ENCODE assay signal across 24 mouse cellular contexts in the genomic region with DNA sequence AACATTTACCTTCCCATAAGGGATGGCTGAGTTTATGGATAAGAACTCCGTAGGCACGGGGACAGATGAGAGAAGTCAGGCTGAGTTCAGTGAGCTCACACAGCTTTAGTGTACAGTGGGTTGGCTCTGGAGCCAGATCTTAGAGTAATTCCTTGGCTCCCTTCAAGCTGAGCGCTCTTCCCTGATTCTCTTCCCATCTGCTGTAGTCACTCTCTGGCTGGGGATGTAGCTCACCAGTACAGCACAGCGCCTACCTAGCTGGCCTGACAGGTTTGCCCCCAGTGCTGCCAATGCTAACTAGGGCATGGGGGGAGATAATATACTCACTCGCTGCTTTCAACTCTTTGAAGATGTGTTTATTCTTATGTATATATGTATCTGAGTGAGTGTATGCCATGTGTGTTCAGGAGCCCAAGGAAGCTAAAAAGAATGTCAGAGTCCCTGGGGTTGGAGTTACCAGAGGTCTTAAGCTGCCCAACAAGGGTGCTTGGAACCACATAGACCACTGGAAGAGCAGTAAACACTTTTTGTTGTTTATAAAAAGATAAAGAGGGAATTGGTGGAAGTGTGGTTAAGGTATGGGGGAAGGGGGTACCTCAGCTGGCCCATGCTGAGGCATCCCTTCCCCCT. TPM values are rescaled to one million over a fixed set of nuclear protein-coding genes. Genes with fewer than 3 reads are reported as not detected.
DNase-seq lines count a peak whose midpoint lies in the region; ATAC-seq and TF ChIP-seq lines count a peak whose summit lies in the region.
"Had no signal": no experiment of that assay in that cellular context is flagged by ENCODE, and none has a peak within 500 bp of the region (broad histone marks: within the 10 kb centered on the region; RNA-seq: fewer than 3 reads in every experiment).

No protein-coding gene starts in this region.

- TF ChIP-seq CTCF in lung, postnatal 0 days (IDR thresholded peaks at IDR 0.05), result no peak
- no peak for TF ChIP-seq CTCF in bone marrow, adult 2 months (IDR thresholded peaks at IDR 0.05; ENCODE audit: control insufficient read depth, insufficient read depth, low read length)

- no peak overlapping the region for H3K9ac ChIP-seq in hindbrain, embryonic 13.5 days
- no peak overlapping the region for H3K9ac ChIP-seq in lung, postnatal 0 days (replicated peaks; ENCODE audit: low read depth)
- H3K9ac ChIP-seq: embryonic facial prominence, embryonic 13.5 days; hindbrain, embryonic 12.5 days; liver, embryonic 13.5 days; stomach, embryonic 15.5 days had no signal

- no peak for DNase-seq in hindbrain, embryonic 10.5 days (ENCODE audit: low spot score)
- no peak for DNase-seq in lung, postnatal 0 days (ENCODE audit: low spot score)
- no peak for DNase-seq in lung, postnatal 36 days
- DNase-seq in embryonic facial prominence, embryonic 10.5 days (ENCODE audit: low spot score), result no peak
- DNase-seq in thymus, postnatal 10 days (ENCODE audit: low spot score in 2 of 2), result no peak
- DNase-seq: adrenal gland, postnatal 25 days; B cell, adult 2 months; cerebellum, adult 8-10 months; layer of hippocampus, postnatal 36 days; left cerebral cortex, postnatal 4 days; liver, embryonic 13.5 days; lung, postnatal 14 days; right cerebral cortex, postnatal 14 days; spleen, adult 18-20 months; thymus, adult 18-20 months had no signal

- 44% methylated on average over 5 of the region's 5 CpGs for WGBS in hindbrain, embryonic 10.5 days
- WGBS in hindbrain, embryonic 13.5 days, result 50% methylated on average over 5 of the region's 5 CpGs
- WGBS in lung, postnatal 0 days, result 39% methylated on average over 5 of the region's 5 CpGs
- 90% methylated on average over 5 of the region's 5 CpGs for whole genome bisulfite sequencing in bone marrow, adult 2 months
- WGBS in embryonic facial prominence, embryonic 10.5 days, result 47% methylated on average over 5 of the region's 5 CpGs

- peaks cover 18% of the 10 kb centered on the region for H3K36me3 ChIP-seq in hindbrain, embryonic 10.5 days
- H3K36me3 ChIP-seq in hindbrain, embryonic 13.5 days, result 0 out of 2 replicates have a peak, but pooled peaks cover 8% of the 10 kb centered on the region
- H3K36me3 ChIP-seq in lung, postnatal 0 days (ENCODE audit: insufficient read depth, low read length), result no peaks in the 10 kb centered on the region
- H3K36me3 ChIP-seq in embryonic facial prominence, embryonic 10.5 days (replicated peaks), result peaks cover 10% of the 10 kb centered on the region

- no peak for TF ChIP-seq EP300 in lung, postnatal 0 days (IDR thresholded peaks at IDR 0.05)

- ATAC-seq in hindbrain, embryonic 13.5 days (ENCODE audit: low FRiP score), result no peak
- no peak for ATAC-seq in lung, postnatal 0 days
- ATAC-seq: forebrain, embryonic 16.5 days; inflammation-experienced regulatory T-cells, adult 6 months had no signal

- H3K27ac ChIP-seq in hindbrain, embryonic 10.5 days, result 0 out of 2 replicates have a peak overlapping the region, but pooled peaks have one; percentile 12
- H3K27ac ChIP-seq in hindbrain, embryonic 13.5 days, result no peak overlapping the region
- peak overlapping the region; percentile 66 for H3K27ac ChIP-seq in lung, postnatal 0 days (ENCODE audit: low read length)
- H3K27ac ChIP-seq in bone marrow, adult 2 months (ENCODE audit: control insufficient read depth, insufficient read depth, low read depth, low read length, poor library complexity), result peak overlapping the region; percentile 18; the same call in 1 of the 2 replicates
- no peak overlapping the region for H3K27ac ChIP-seq in embryonic facial prominence, embryonic 10.5 days (replicated peaks)
- H3K27ac ChIP-seq: heart, embryonic 10.5 days; hindbrain, embryonic 12.5 days had no signal

- H3K4me2 ChIP-seq in hindbrain, embryonic 13.5 days, result no peak overlapping the region
- no peak overlapping the region for H3K4me2 ChIP-seq in lung, postnatal 0 days (replicated peaks; ENCODE audit: low read depth, low read length)
- H3K4me2 ChIP-seq: hindbrain, embryonic 12.5 days; liver, embryonic 13.5 days; stomach, embryonic 15.5 days had no signal

- no peak for TF ChIP-seq POLR2A in bone marrow, adult 2 months (IDR thresholded peaks at IDR 0.05; ENCODE audit: borderline replicate concordance, control insufficient read depth, low read depth, low read length)

- H3K9me3 ChIP-seq in hindbrain, embryonic 10.5 days, result no peaks in the 10 kb centered on the region
- H3K9me3 ChIP-seq in hindbrain, embryonic 13.5 days, result no peaks in the 10 kb centered on the region
- no peaks in the 10 kb centered on the region for H3K9me3 ChIP-seq in lung, postnatal 0 days (ENCODE audit: low read length)
- H3K9me3 ChIP-seq in embryonic facial prominence, embryonic 10.5 days, result no peaks in the 10 kb centered on the region
- H3K9me3 ChIP-seq: G1E; heart, embryonic 10.5 days; hindbrain, embryonic 12.5 days; liver, embryonic 13.5 days; stomach, embryonic 15.5 days had no signal

- H3K27me3 ChIP-seq in hindbrain, embryonic 10.5 days (ENCODE audit: insufficient read depth, poor library complexity, severe bottlenecking), result no peaks in the 10 kb centered on the region
- no peaks in the 10 kb centered on the region for H3K27me3 ChIP-seq in hindbrain, embryonic 13.5 days
- H3K27me3 ChIP-seq in lung, postnatal 0 days (replicated peaks; ENCODE audit: insufficient read depth, low read length), result no peaks in the 10 kb centered on the region
- H3K27me3 ChIP-seq in embryonic facial prominence, embryonic 10.5 days (replicated peaks; ENCODE audit: low read depth, poor library complexity, severe bottlenecking), result no peaks in the 10 kb centered on the region
- H3K27me3 ChIP-seq: embryonic facial prominence, embryonic 13.5 days; hindbrain, embryonic 12.5 days; liver, embryonic 13.5 days; stomach, embryonic 15.5 days had no signal

- H3K4me3 ChIP-seq in hindbrain, embryonic 10.5 days, result no peak overlapping the region
- no peak overlapping the region for H3K4me3 ChIP-seq in hindbrain, embryonic 13.5 days
- H3K4me3 ChIP-seq in lung, postnatal 0 days (ENCODE audit: low read depth, low read length), result no peak overlapping the region
- no peak overlapping the region for H3K4me3 ChIP-seq in bone marrow, adult 2 months (replicated peaks; ENCODE audit: control insufficient read depth, low read depth, low read length)
- no peak overlapping the region for H3K4me3 ChIP-seq in embryonic facial prominence, embryonic 10.5 days
- H3K4me3 ChIP-seq: embryonic facial prominence, embryonic 13.5 days; heart, embryonic 10.5 days; hindbrain, embryonic 12.5 days; liver, embryonic 13.5 days; stomach, embryonic 15.5 days had no signal

- peaks cover 41% of the 10 kb centered on the region for H3K4me1 ChIP-seq in hindbrain, embryonic 10.5 days (replicated peaks)
- peaks cover 33% of the 10 kb centered on the region for H3K4me1 ChIP-seq in hindbrain, embryonic 13.5 days (replicated peaks)
- peaks cover 10% of the 10 kb centered on the region for H3K4me1 ChIP-seq in lung, postnatal 0 days (ENCODE audit: insufficient read depth, low read depth, low read length)
- peaks cover 10% of the 10 kb centered on the region; the same call in 1 of the 2 replicates for H3K4me1 ChIP-seq in bone marrow, adult 2 months (ENCODE audit: control insufficient read depth, insufficient read depth, low read length)
- H3K4me1 ChIP-seq in embryonic facial prominence, embryonic 10.5 days, result peaks cover 39% of the 10 kb centered on the region

RNA-seq across cellular contexts. Expression of a gene that starts 8.0 kb away (rescaled TPM):
- polyA plus RNA-seq in hindbrain, embryonic 10.5 days (2016; fragmentation: Nextera tagmentation; extraction: Ambion mirVana), result 1.9 and 3.1 TPM in 2 replicates
- 3.4 and 4.4 TPM in 2 replicates for polyA plus RNA-seq in hindbrain, embryonic 13.5 days (2015; fragmentation: Nextera tagmentation; extraction: Ambion mirVana)
- 5.8 and 9.4 TPM in 2 replicates for polyA plus RNA-seq in lung, postnatal 0 days (2015; fragmentation: Nextera tagmentation; extraction: Ambion mirVana)
- 23.6 and 39.6 TPM in 2 replicates for polyA plus RNA-seq in bone marrow, adult 2 months (2011; ENCODE audit: insufficient read depth, insufficient read length, low replicate concordance, missing spikeins)
- polyA plus RNA-seq in embryonic facial prominence, embryonic 10.5 days (2016; fragmentation: Nextera tagmentation; extraction: Ambion mirVana), result 2.3 and 3.0 TPM in 2 replicates

RNA-seq across cellular contexts. Expression of a gene that starts 14.5 kb away (rescaled TPM):
- 14.5 and 16.8 TPM in 2 replicates for polyA plus RNA-seq in hindbrain, embryonic 10.5 days (2016; fragmentation: Nextera tagmentation; extraction: Ambion mirVana)
- polyA plus RNA-seq in hindbrain, embryonic 13.5 days (2015; fragmentation: Nextera tagmentation; extraction: Ambion mirVana), result 13.4 and 14.1 TPM in 2 replicates
- 17.3 and 17.8 TPM in 2 replicates for polyA plus RNA-seq in lung, postnatal 0 days (2015; fragmentation: Nextera tagmentation; extraction: Ambion mirVana)
- polyA plus RNA-seq in bone marrow, adult 2 months (2011; ENCODE audit: insufficient read depth, insufficient read length, low replicate concordance, missing spikeins), result 2.8 and 10.4 TPM in 2 replicates
- polyA plus RNA-seq in embryonic facial prominence, embryonic 10.5 days (2016; fragmentation: Nextera tagmentation; extraction: Ambion mirVana), result 14.8 TPM in 2 replicates

RNA-seq across cellular contexts. Expression of a gene that starts 56.0 kb away (rescaled TPM):
- polyA plus RNA-seq in hindbrain, embryonic 10.5 days (2016; fragmentation: Nextera tagmentation; extraction: Ambion mirVana), result 16.5 and 33.5 TPM in 2 replicates
- 2.8 and 4.1 TPM in 2 replicates for polyA plus RNA-seq in hindbrain, embryonic 13.5 days (2015; fragmentation: Nextera tagmentation; extraction: Ambion mirVana)
- 23.7 and 32.4 TPM in 2 replicates for polyA plus RNA-seq in lung, postnatal 0 days (2015; fragmentation: Nextera tagmentation; extraction: Ambion mirVana)
- 10.3 and 19.0 TPM in 2 replicates for polyA plus RNA-seq in bone marrow, adult 2 months (2011; ENCODE audit: insufficient read depth, insufficient read length, low replicate concordance, missing spikeins)
- 27.6 and 35.7 TPM in 2 replicates for polyA plus RNA-seq in embryonic facial prominence, embryonic 10.5 days (2016; fragmentation: Nextera tagmentation; extraction: Ambion mirVana)

Comparison
In these comparisons a context has a peak if more than half of its experiments do, and no peak if none do; other contexts are left out.
1. H3K27ac ChIP-seq: peak in hindbrain, embryonic 10.5 days (single experiment), lung, postnatal 0 days (single experiment) and bone marrow, adult 2 months (single experiment); none in hindbrain, embryonic 13.5 days (single experiment) and embryonic facial prominence, embryonic 10.5 days (single experiment).